Mouse (Mus musculus) forebrain, embryonic 12.5 days (tissue): ENCODE results near the gene Gpr182. TPM values are rescaled to one million over a fixed set of nuclear protein-coding genes. Genes with fewer than 3 reads are reported as not detected.

Experiments
- ATAC-seq: fragments of 200-750 bp; cut with Nextera tagmentation; 2 replicates; pipeline ENCODE4 v1.8.0; 2017; ENCODE audit warnings: moderate TSS enrichment; ENCODE audit not compliant: low FRiP score
- H3K27ac ChIP-seq: fragments of 300-500 bp; sonication (generic); 2 replicates; pipeline ENCODE4 v1.5.1; 2016; ENCODE audit warnings: mild to moderate bottlenecking
- H3K27me3 ChIP-seq: fragments of 300-500 bp; sonication (generic); 2 replicates; pipeline ENCODE4 v1.6.1; 2016; ENCODE audit warnings: mild to moderate bottlenecking
- H3K36me3 ChIP-seq: fragments of 300-500 bp; sonication (generic); replicated peaks from 2 replicates; pipeline ENCODE4 v1.6.1; 2016; ENCODE audit warnings: mild to moderate bottlenecking
- H3K4me1 ChIP-seq: fragments of 300-500 bp; sonication (generic); 2 replicates; pipeline ENCODE4 v1.6.1; 2016
- H3K4me2 ChIP-seq: fragments of 300-500 bp; sonication (generic); 2 replicates; pipeline ENCODE4 v1.6.1; 2016; ENCODE audit warnings: mild to moderate bottlenecking, moderate library complexity
- H3K4me3 ChIP-seq: fragments of 300-500 bp; sonication (generic); replicated peaks from 2 replicates; pipeline ENCODE4 v1.5.1; 2016; ENCODE audit warnings: mild to moderate bottlenecking
- H3K9ac ChIP-seq: fragments of 300-500 bp; sonication (generic); 2 replicates; pipeline ENCODE4 v1.6.1; 2016; ENCODE audit warnings: mild to moderate bottlenecking
- H3K9me3 ChIP-seq: fragments of 300-500 bp; sonication (generic); 2 replicates; pipeline ENCODE4 v1.6.1; 2016
- WGBS: fragments of 180-500 bp; shearing (Covaris S2); methylation state at CpG from one replicate; pipeline ENCODE4 v1.1.7; 2016; 5-methylcytosine and 5-hydroxymethylcytosine counted together
- polyA plus RNA-seq: library from polyadenylated mRNA; unstranded; fragments of >200 nt; fragmentation: Nextera tagmentation; extraction: Ambion mirVana; gene quantifications from 2 replicates; pipeline ENCODE4 v1.2.1, GENCODE M21; 2016

Gene Gpr182
- polyA plus RNA-seq, 1 experiment from 2014 or later: 0.42 TPM

- Histone ChIP-seq H3K36me3 (no peaks in the 10 kb centered on the region), H3K9ac (no peak overlapping the region), H3K4me3 (no peak overlapping the region), H3K27me3 (no peaks in the 10 kb centered on the region), H3K27ac (no peak overlapping the region), H3K4me2 (no peak overlapping the region), H3K9me3 (no peaks in the 10 kb centered on the region), H3K4me1 (no peaks in the 10 kb centered on the region)
- WGBS: 93% methylated on average over 7 of the region's 7 CpGs
- ATAC-seq: no peak
Measured at GRCm38 (mm10) chr10:127707721-127708120, 43.8 kb downstream of the Gpr182 start.

- Histone ChIP-seq H3K27ac (no peak overlapping the region), H3K4me3 (no peak overlapping the region), H3K36me3 (no peaks in the 10 kb centered on the region), H3K27me3 (no peaks in the 10 kb centered on the region), H3K9me3 (no peaks in the 10 kb centered on the region), H3K4me1 (no peaks in the 10 kb centered on the region), H3K4me2 (no peak overlapping the region), H3K9ac (no peak overlapping the region)
- WGBS: 96% methylated on average over 4 of the region's 4 CpGs
- no peak for ATAC-seq
Measured at GRCm38 (mm10) chr10:127705783-127706182, 45.7 kb downstream of the Gpr182 start.

- no peaks in the 10 kb centered on the region for H3K27me3 ChIP-seq
- ATAC-seq: no peak
- no peak within 1 kb of the TSS for H3K27ac ChIP-seq
- H3K4me2 ChIP-seq: no peak within 1 kb of the TSS
- WGBS: 79% methylated on average over 2 of the region's 2 CpGs
- no peak within 1 kb of the TSS for H3K9ac ChIP-seq
- H3K4me3 ChIP-seq: no peak within 1 kb of the TSS
- H3K36me3 ChIP-seq: 0 out of 2 replicates have a peak, but pooled peaks cover 4% of the 10 kb centered on the region
- H3K9me3 ChIP-seq: no peaks in the 10 kb centered on the region
- no peaks in the 10 kb centered on the region for H3K4me1 ChIP-seq
Measured at GRCm38 (mm10) chr10:127704766-127705220, 46.7 kb downstream of the Gpr182 start, which contains the start of gene Myo1a. Gene Myo1a (plus strand): TSS chr10:127705170.

GRCm38 (mm10) chr10:127704293-127704692 lies 47.2 kb downstream of the Gpr182 start:
- H3K27me3 ChIP-seq: no peaks in the 10 kb centered on the region
- no peak overlapping the region for H3K4me2 ChIP-seq
- H3K9ac ChIP-seq: no peak overlapping the region
- no peaks in the 10 kb centered on the region for H3K4me1 ChIP-seq
- 70% methylated on average over 2 of the region's 2 CpGs for WGBS
- no peak overlapping the region for H3K4me3 ChIP-seq
- H3K36me3 ChIP-seq: peaks cover 4% of the 10 kb centered on the region; the same call in 1 of the 2 replicates
- no peak for ATAC-seq
- no peaks in the 10 kb centered on the region for H3K9me3 ChIP-seq
- no peak overlapping the region for H3K27ac ChIP-seq

GRCm38 (mm10) chr10:127703299-127703698 lies 48.2 kb downstream of the Gpr182 start:
- no peak for ATAC-seq
- Histone ChIP-seq H3K4me1 (no peaks in the 10 kb centered on the region), H3K4me2 (no peak overlapping the region), H3K9me3 (no peaks in the 10 kb centered on the region), H3K9ac (no peak overlapping the region), H3K27ac (no peak overlapping the region), H3K27me3 (no peaks in the 10 kb centered on the region), H3K36me3 (peaks cover 12% of the 10 kb centered on the region), H3K4me3 (no peak overlapping the region)
- WGBS: 58% methylated on average over 4 of the region's 4 CpGs

GRCm38 (mm10) chr10:127698966-127699365 lies 52.6 kb downstream of the Gpr182 start:
- H3K36me3 ChIP-seq: peaks cover 43% of the 10 kb centered on the region
- no peak for ATAC-seq
- H3K9me3 ChIP-seq: no peaks in the 10 kb centered on the region
- H3K9ac ChIP-seq: no peak overlapping the region
- no peaks in the 10 kb centered on the region for H3K27me3 ChIP-seq
- H3K27ac ChIP-seq: no peak overlapping the region
- no peak overlapping the region for H3K4me3 ChIP-seq
- 95% methylated on average over 7 of the region's 7 CpGs for WGBS
- no peaks in the 10 kb centered on the region for H3K4me1 ChIP-seq
- H3K4me2 ChIP-seq: no peak overlapping the region

Other genes starting within 250 kb of the Gpr182 start
- gene Ndufa4l2, start 236.8 kb downstream of the Gpr182 start, polyA plus RNA-seq: 5.9 and 9.0 TPM in 2 replicates
- 103 and 105 TPM in 2 replicates for gene Shmt2, start 229.3 kb downstream of the Gpr182 start, polyA plus RNA-seq
- 60.0 and 62.4 TPM in 2 replicates for gene Nxph4, start 217.2 kb downstream of the Gpr182 start, polyA plus RNA-seq
- gene Lrp1, start 130.6 kb downstream of the Gpr182 start, polyA plus RNA-seq: 81.4 and 81.8 TPM in 2 replicates
- 4.5 and 5.4 TPM in 2 replicates for gene Stat6, start 108.7 kb downstream of the Gpr182 start, polyA plus RNA-seq
- gene Nemp1, start 84.8 kb downstream of the Gpr182 start, polyA plus RNA-seq: 10.0 TPM in 2 replicates
- gene Nab2, start 83.2 kb downstream of the Gpr182 start, polyA plus RNA-seq: 3.7 and 4.6 TPM in 2 replicates
- gene Myo1a, start 46.6 kb downstream of the Gpr182 start, polyA plus RNA-seq: 0.50 and 0.59 TPM in 2 replicates
- not detected in 2 replicates for gene Tac2, start 27.3 kb downstream of the Gpr182 start, polyA plus RNA-seq
- 5.2 and 6.2 TPM in 2 replicates for gene Zbtb39, start 12.2 kb downstream of the Gpr182 start, polyA plus RNA-seq
- not detected in 2 replicates for gene Rdh1, start 8.0 kb upstream of the Gpr182 start, polyA plus RNA-seq
- not detected in 2 replicates for gene Rdh16f1, start 8.1 kb upstream of the Gpr182 start, polyA plus RNA-seq
- 0.06 and 0.13 TPM in 2 replicates for gene Rdh9, start 24.7 kb upstream of the Gpr182 start, polyA plus RNA-seq
- gene Rdh16, start 49.4 kb upstream of the Gpr182 start, polyA plus RNA-seq: not detected in 2 replicates
- gene Rdh19, start 98.2 kb upstream of the Gpr182 start, polyA plus RNA-seq: not detected in 2 replicates
- not detected in 2 replicates for gene Rdh16f2, start 114.7 kb upstream of the Gpr182 start, polyA plus RNA-seq
- gene Rdh7, start 137.1 kb upstream of the Gpr182 start, polyA plus RNA-seq: not detected in 2 replicates
- gene Sdr9c7, start 146.8 kb upstream of the Gpr182 start, polyA plus RNA-seq: not detected in 2 replicates